Mouse (Mus musculus): Measurements from ENCODE around the gene Ccdc8. TPM values are rescaled to one million over a fixed set of nuclear protein-coding genes. Genes with fewer than 3 reads are reported as not detected.
A peak's percentile ranks its signal among the peaks of the same experiment; 100 is the strongest.

Gene Ccdc8
- polyA plus RNA-seq, 1 experiment from 2014 or later = 0.04 TPM

DNA sequence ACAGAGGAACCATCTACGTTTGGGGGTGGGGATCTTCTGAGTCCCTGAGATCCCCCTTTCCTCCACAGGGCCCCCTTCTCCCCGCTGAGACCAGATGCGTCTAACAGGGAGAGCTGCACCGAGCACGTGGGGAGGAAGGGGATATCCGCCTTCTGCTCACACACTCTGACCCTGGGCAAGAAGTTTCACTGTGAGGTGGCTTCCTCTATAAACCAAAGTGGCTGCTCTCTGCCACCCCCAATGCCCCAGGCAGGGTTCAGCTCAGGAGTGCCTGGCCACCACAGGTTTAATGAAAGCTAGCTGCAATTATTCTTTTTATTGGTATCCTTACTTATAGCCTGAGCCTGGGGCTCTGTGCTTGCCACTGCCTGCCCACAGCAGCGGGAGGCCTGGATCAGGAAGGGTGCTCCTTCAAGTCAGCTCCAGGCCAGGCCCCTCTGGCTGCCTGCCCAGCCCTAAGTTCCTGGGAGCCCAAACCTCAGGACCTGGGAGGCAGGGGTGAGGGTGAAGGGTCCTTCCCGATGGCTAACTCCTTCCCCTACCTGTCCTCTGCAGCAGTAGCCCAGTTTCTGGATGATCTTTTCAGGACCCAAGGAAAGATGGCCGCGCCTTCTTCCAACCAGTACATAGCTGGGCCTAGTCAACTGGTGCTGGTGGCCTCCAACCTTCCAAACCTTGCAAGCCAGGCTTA lies 32.5 kb downstream of the Ccdc8 start:
- ATAC-seq = no peak
- no peak for TF ChIP-seq CTCF (IDR thresholded peaks at IDR 0.05)
- no peaks in the 10 kb centered on the region for H3K27me3 ChIP-seq
- CTCF ChIA-PET = interaction anchor here (1.2 to 3.7 kb wide), 3 partner anchors 17 to 35 kb away, joined by 4 to 26 read pairs (median 5); no protein-coding TSS in a partner anchor
- DNase-seq (ENCODE audit: low read depth, low spot score) = peak; percentile 20
- POLR2A ChIA-PET = interaction anchor here (1.3 kb wide), 1 partner anchor 24 kb away, joined by 3 read pairs; no protein-coding TSS in a partner anchor
- in situ Hi-C loops (cut with MboI; ENCODE audit: low pct_unique_long_range_greater_than_20kb) = no loop called here

DNA sequence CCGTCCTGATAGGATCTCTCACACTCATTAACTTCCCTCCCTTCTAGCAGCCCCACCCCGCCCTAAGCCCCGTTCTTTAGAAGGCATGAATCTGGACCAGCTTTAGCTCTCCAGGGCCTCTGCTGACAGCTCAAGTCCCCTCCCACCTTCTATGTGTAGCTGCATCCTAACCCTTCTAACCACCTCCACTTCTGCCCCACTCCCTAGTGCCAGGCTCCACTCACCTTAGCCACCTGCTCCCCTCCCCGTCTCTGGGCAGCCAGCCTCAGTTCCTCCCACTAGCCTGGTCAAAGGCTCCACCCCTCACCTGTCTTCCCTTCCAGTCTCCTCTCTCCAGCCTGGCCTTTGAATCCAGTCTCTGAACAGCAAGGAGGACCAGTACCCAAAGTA lies 33.0 kb downstream of the Ccdc8 start:
- TF ChIP-seq CTCF (IDR thresholded peaks at IDR 0.05) = no peak
- no peaks in the 10 kb centered on the region for H3K27me3 ChIP-seq
- CTCF ChIA-PET = interaction anchor here (1.0 to 3.7 kb wide), 5 partner anchors 18 to 52 kb away, joined by 3 to 26 read pairs (median 4); no protein-coding TSS in a partner anchor
- in situ Hi-C loops (cut with MboI; ENCODE audit: low pct_unique_long_range_greater_than_20kb) = no loop called here
- DNase-seq (ENCODE audit: low read depth, low spot score) (no peak), ATAC-seq (no peak)
- POLR2A ChIA-PET = interaction anchor here (1.4 kb wide), 1 partner anchor 9 kb away, joined by 4 read pairs; no protein-coding TSS in a partner anchor

DNA sequence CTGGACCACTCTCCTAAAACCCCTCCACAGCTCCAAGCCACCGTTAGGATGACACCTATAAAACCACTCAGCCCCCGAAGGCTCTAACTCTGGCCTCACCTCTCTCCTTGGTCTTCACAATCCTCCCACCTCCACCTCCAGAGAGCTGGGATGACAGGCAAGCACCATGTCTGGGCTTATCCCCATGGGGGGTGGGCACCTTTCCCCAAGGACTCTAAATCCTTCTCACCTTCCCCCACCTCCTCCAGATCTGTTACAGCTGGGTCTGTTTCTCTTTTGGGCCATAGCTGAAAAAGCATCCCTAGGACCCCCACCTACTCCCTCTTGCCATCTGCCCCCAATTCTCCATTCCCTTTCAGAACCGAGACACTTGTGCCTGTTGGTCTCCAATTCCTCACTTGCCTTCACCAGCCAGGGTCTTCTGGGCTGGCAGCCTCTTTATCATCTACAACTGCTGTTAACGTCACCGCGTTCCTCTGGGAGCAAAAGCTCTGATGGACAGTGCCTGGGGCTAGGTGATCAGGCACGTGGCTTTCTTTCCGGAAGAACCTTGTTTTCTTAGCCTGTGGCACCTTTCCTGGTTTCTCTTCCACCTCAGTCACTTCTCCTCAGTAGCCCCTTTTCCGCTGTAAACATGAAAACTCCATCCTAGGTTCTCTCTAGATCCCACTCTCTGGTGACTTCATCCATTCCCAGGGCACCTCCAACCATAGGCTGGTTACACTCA lies 33.6 kb downstream of the Ccdc8 start:
- no peak for TF ChIP-seq CTCF (IDR thresholded peaks at IDR 0.05)
- no peak for DNase-seq (ENCODE audit: low read depth, low spot score)
- ChIA-PET POLR2A (interaction anchor here (1.0 to 1.4 kb wide), 2 partner anchors 10 to 25 kb away, joined by 3 to 4 read pairs; no protein-coding TSS in a partner anchor), CTCF (interaction anchor here (1.0 to 3.7 kb wide), 5 partner anchors 18 to 52 kb away, joined by 3 to 26 read pairs (median 4); no protein-coding TSS in a partner anchor)
- no peak for ATAC-seq
- H3K27me3 ChIP-seq = no peaks in the 10 kb centered on the region
- in situ Hi-C loops (cut with MboI; ENCODE audit: low pct_unique_long_range_greater_than_20kb) = no loop called here

DNA sequence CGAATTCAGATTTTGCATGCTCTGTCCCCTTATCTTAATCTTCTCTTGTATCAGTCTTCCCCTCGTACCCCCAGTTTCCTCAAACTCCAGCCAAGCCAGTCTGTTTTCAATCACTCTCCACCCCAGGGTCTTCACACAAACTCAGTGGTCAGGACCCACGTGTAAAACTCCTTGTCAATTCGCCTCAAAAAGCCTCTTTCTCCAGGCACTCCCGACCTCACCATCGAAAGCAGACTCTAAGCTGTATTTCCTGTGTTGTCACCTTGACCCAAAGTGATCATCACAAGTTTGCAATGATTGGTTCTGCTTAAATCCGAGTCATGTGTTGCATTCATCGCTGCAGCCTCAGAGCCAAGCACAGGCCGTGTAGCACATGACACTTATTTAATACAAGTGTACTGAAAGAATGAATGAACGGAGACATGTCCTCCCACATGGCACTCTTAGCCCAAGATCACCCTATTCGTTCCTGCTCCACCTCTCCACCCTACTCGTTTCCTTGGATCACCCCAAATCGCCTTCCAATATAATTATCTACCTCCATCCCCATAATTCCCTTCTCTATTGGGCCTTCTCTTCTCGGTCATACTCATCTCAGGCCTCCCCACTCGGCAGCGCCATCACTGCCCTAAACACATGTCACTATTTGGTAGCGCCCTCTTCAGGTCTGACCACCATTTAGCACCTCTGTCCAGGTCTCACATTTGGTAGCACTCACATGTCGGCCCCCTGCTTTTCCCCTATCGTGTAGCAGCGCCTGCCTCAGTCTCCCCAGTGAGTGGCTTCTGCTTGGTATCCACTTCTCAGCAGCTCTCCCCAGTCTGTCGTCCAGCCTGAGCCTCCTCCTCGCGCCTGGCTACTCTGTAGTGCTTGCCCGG lies 34.4 kb downstream of the Ccdc8 start:
- no peak for TF ChIP-seq CTCF (IDR thresholded peaks at IDR 0.05)
- ChIA-PET POLR2A (interaction anchor here (1.0 to 1.4 kb wide), 2 partner anchors 11 to 26 kb away, joined by 3 to 4 read pairs; no protein-coding TSS in a partner anchor), CTCF (interaction anchor here (0.9 to 3.7 kb wide), 4 partner anchors 10 to 78 kb away, joined by 3 to 26 read pairs (median 4); no protein-coding TSS in a partner anchor)
- in situ Hi-C loops (cut with MboI; ENCODE audit: low pct_unique_long_range_greater_than_20kb) = no loop called here
- DNase-seq (ENCODE audit: low read depth, low spot score) (peak; percentile 53), ATAC-seq (peak; percentile 86)
- H3K27me3 ChIP-seq = no peaks in the 10 kb centered on the region

DNA sequence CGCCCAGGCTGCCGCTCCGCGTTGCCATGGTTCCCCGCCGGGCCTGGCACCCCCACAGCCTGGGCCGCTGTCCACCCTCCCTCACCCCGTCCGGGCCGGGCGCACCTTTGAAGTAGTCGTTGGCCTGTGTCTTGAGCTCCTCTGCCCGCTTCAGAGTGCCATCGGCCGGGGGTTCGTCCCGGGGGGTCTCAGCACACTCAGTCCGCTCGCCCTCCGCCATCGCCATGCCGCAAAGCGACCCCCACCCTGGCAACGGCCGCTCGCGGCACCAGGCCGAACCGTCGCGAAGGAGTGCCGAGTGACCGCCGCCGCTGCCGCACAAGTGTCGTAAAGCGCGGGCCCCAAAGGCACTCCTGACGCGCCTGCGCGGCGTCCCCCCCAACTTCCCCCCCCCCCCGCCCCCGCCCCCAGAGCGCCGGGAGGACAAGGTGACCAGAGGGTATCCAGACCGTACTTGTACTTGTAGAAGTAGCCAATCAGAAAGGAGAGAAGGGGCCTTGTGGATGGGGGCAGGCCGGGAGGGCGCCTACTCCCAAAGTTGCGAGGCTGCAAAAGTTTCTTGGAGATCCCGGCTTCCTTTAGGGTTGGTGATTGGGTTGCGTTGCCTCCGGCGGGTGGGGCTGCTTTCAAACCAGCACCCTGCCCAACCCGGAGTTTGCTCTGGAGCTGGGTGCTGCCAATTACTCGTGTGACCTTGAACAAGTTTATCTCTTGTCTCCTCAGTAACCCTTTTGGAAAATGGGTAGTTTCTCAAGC lies 35.3 kb downstream of the Ccdc8 start, which contains the start of gene Ppp5c:
Gene Ppp5c, minus strand, starts transcription at position 337 of the 756 bp plus-strand sequence.
- in situ Hi-C loops (cut with MboI; ENCODE audit: low pct_unique_long_range_greater_than_20kb) = no loop called here
- ChIA-PET CTCF (interaction anchor here (0.9 to 1.7 kb wide), 4 partner anchors 11 to 94 kb away, joined by 3 to 5 read pairs (median 4); no protein-coding TSS in a partner anchor), POLR2A (no interaction called here)
- no peak for TF ChIP-seq CTCF (IDR thresholded peaks at IDR 0.05)
- no peaks in the 10 kb centered on the region for H3K27me3 ChIP-seq
- DNase-seq (ENCODE audit: low read depth, low spot score) (peak; percentile 37), ATAC-seq (peak; percentile 66)

DNA sequence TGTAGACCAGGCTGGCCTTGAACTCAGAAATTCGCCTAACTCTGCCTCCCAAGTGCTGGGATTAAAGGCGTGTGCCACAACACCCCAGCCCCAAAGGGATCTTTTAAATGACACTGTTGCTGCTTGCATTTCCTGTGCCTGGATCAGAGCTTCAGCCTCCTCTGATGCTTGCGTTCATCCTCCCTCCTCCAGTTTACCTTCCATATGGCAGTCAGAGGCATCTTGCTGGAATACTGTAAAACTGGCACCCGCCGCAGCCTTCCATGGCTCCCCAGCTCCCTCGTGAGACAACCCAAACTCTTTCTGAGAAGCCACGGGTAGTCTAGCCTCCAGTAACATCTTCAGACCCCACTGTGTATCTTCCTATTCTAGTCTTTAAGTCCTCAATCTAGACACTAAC lies 36.4 kb downstream of the Ccdc8 start:
- in situ Hi-C loops (cut with MboI; ENCODE audit: low pct_unique_long_range_greater_than_20kb) = no loop called here
- H3K27me3 ChIP-seq = no peaks in the 10 kb centered on the region
- no peak for TF ChIP-seq CTCF (IDR thresholded peaks at IDR 0.05)
- ATAC-seq (no peak), DNase-seq (ENCODE audit: low read depth, low spot score) (no peak)
- ChIA-PET POLR2A (no interaction called here), CTCF (interaction anchor here (0.9 to 1.3 kb wide), 4 partner anchors 22 to 96 kb away, joined by 3 to 4 read pairs (median 4); no protein-coding TSS in a partner anchor)

DNA sequence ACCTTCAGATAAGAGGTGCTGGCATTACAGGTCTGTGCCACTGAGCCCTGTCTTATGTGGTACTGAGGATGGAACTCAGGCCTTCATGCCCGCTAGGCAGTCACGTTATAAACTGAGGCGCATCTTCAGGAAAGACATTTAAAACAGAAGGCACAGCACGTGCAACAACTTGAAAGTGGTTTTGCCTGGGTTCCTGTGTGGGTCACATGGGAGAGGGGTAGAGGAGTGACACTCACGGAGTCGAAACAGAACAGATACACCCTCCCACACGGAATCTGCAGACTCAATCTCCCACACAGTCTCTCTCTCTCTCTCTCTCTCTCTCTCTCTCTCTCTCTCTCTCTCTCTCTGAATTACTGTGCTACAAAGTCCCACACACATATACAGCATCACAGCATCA lies 37.7 kb downstream of the Ccdc8 start:
- H3K27me3 ChIP-seq = no peaks in the 10 kb centered on the region
- CTCF ChIA-PET = no interaction called here
- POLR2A ChIA-PET = no interaction called here
- TF ChIP-seq CTCF (IDR thresholded peaks at IDR 0.05) = no peak
- in situ Hi-C loops (cut with MboI; ENCODE audit: low pct_unique_long_range_greater_than_20kb) = no loop called here
- DNase-seq (ENCODE audit: low read depth, low spot score) (no peak), ATAC-seq (no peak)

DNA sequence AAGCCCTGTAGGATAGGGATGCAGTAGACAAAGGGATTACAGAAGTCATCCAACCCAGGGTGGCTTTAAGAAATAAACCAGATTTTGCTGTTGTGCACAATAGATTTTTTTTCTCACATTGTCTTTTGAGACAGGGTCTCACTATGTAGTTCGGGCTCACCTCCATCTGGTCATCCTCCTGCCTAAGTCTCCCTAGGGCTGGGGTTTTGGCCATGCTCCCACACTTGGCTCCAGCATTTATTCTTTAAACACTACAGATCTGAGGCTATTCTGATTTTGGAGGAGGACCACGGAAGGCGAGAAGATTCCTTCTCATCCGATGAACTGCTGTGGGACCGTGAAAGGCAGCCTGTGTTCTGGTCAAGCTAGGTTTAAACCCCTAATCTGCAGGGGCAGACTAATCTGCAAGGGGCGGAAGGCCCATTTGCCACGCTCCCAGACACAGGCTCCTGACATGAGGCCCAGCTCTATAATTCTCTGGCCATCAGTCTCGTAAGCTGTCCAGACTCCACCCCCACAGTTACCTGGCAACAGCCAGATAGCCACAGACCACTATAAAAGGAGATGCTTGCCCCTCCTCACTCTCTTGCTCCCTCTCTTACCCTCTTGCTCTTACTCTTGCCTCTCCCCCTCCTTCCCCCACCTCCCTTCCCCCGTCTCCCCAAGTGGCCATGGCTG lies 45.6 kb downstream of the Ccdc8 start:
- no peak for TF ChIP-seq CTCF (IDR thresholded peaks at IDR 0.05)
- DNase-seq (ENCODE audit: low read depth, low spot score) (no peak), ATAC-seq (no peak)
- POLR2A ChIA-PET = no interaction called here
- in situ Hi-C loops (cut with MboI; ENCODE audit: low pct_unique_long_range_greater_than_20kb) = no loop called here
- CTCF ChIA-PET = no interaction called here
- peaks cover 8% of the 10 kb centered on the region for H3K27me3 ChIP-seq

DNA sequence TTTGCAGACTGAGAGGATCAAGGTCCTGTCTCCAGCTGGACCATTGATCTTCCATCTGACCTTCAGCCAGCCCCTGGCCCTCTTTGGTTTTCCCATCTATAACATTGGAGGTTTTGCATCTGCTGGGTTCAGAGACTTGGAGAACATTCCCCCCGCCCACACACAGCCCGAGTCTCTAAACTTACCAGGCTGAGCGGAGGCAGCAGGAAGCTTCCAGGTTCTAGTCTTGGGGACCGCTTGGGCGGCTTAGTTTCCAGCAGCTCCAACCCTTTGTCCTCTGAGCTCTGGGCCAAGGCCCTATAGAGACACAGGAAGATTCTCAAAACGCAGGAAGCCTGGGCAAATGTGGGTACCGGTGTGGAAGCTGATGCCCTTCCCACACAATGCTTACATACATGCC lies 46.9 kb downstream of the Ccdc8 start:
- no peak for TF ChIP-seq CTCF (IDR thresholded peaks at IDR 0.05)
- in situ Hi-C loops (cut with MboI; ENCODE audit: low pct_unique_long_range_greater_than_20kb) = no loop called here
- ChIA-PET POLR2A (no interaction called here), CTCF (interaction anchor here (1.3 kb wide), 1 partner anchor 15 kb away, joined by 3 read pairs; no protein-coding TSS in a partner anchor)
- ATAC-seq (no peak), DNase-seq (ENCODE audit: low read depth, low spot score) (no peak)
- peaks cover 8% of the 10 kb centered on the region for H3K27me3 ChIP-seq

Measured in Patski (cell line).